Mouse (Mus musculus): Measurements from ENCODE around the gene Panx3. TPM values are rescaled to one million over a fixed set of nuclear protein-coding genes. Genes with fewer than 3 reads are reported as not detected.

Gene Panx3
- polyA plus RNA-seq (2012; rRNA removed): not detected in 2 replicates

- DNase-seq (ENCODE audit: low read depth): peak; percentile 73
Measured at GRCm38 (mm10) chr9:37669115-37669514, at the start of gene Panx3. Gene Panx3 (minus strand): TSS chr9:37669235.

GRCm38 (mm10) chr9:37716150-37716549 is 47.1 kb upstream of the Panx3 start, which contains the start of gene Olfr160:
Gene Olfr160 (minus strand): TSS chr9:37716250.
- no peak for DNase-seq (ENCODE audit: low read depth)

DNA sequence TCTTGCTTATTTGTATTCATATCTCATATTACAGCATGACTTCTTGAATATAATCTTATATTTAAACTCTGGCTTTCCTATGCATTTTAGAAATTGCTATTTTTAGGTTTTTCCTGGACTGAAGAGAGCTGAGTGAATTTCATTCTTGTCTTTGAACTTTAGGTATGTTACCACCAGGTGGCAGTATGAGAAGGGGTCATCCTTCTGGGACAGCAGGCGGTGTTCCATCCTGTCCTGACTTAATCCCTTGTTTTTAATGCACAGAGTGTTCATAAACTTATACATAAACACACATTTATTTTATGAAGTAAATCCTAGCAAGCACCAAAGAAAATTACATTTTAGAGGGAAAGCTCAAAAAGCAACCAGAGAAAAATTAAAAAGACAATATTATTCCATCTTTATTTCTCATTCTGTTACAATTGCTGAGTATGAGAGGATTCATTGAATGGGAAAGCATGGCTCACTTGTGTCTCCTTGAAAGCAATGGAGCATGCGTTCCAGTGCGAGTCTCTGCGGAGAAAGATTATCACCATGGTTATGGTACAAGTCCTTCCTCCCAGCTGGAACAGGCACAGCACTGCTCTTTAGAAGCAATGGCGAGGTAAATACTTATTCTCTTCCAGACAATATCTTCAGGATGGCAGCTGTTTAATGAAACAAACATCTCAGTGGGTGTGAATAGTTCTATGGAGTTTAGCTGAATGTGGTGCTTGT is 21.1 kb upstream of the Panx3 start:
- DNase-seq (ENCODE audit: low read depth): no peak

DNA sequence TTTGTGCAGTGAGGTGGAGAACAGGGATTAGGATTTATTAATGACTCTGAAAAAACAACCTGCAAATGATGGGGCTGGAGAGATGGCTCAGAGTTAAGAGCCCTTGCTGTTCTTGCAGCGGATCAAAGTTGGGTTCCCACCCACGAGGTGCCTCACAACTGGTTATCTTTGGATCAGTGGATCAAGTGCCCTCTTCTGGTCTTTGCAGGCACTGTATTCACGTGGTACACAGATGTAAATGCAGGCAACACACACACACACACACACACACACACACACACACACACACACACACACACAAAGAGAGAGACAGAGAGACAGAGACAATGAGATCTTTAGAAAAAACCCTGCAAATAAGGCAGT is 18.9 kb upstream of the Panx3 start:
- no peak for DNase-seq (ENCODE audit: low read depth)

DNA sequence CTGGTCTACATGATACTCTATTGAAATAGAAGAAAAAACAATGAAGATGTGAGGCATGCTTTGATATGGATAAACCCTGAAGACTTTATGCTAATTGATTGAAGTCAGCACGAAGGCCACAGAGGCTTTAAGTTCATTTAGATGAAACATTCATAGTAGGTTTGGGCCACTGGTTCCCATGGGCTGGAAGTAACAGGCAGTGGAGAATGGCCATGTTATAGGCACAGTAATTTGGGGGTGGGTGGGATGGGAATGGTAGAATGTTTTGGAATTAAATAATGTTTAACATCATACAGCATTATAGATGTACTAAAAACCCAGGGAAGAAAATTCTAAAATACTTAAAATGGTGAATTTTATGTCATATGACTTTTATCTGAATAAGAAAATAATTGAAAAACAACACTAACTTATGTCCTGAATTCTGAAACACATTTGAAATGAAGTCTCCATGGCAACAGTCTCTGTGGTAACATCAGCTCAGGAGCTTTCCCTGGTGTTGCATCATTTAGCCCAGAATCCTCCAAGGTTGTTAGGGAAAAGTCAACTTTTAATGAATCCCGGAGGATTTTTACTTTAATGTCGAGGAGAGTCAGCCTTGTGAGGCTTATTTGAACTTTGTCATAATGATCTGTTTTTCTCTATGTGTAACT is 18.4 kb upstream of the Panx3 start:
- DNase-seq (ENCODE audit: low read depth): no peak

- no peak for DNase-seq (ENCODE audit: low read depth)
Measured at GRCm38 (mm10) chr9:37681123-37681522, 12.1 kb upstream of the Panx3 start.

DNA sequence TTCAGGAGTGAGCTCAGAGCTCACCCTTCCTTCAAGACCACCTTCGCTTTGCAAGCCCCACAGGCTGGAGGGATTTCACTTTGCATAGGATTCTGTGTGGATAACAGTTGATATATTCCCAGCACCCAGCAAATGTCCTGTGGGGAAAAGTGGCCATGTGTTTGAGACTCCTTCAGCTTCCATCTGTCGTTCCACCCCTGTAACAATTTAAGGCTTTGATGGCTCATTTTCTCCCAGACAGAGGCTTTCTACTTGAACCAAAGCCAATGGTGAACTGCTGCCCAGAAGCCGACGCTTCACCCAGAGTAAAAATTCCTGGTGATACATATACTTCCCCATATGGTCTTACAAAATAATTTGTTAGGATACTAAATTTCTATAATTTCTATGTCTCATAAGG is 6.3 kb upstream of the Panx3 start:
- no peak for DNase-seq (ENCODE audit: low read depth)

- peak; percentile 97 for DNase-seq (ENCODE audit: low read depth)
Measured at GRCm38 (mm10) chr9:37670261-37670660, 1.2 kb upstream of the Panx3 start.

DNA sequence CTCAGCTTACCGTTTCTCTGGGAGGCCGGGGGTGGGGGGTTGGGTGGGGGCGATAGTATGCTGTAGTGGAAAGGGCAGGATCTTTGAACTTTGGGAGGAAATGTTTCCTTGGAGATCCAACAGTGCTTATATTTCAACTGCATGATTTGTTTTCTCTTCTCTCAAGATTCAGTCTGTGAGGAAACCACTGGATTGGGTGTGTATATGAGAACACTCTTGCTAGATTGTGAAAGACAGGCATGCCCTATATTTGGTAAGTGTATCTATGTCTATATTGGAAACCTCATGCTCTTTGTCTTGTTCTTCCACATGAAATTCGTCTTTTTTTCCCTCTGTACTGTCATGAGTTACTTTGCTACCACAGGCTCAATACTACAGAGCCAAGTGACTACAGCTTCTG is 643 bp upstream of the Panx3 start:
- no peak for DNase-seq (ENCODE audit: low read depth)

DNA sequence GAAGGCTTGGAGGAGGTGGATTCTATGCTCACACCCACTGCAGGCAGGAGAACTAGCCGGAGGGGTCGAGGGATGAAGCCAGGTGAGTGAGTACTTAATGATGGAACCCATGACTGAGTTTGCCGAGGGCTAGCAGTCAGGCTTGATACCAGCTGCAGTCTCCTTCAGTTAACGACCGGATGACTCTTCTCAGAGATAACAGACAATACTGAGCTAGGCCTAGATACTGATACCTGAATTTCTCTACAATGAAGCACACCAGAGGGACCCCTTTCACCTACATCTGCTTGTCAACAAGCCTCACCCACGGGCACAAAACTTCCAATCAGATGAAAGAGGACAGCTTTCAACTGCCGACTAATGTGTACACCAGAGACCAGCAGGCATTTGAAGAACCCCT is 3.0 kb downstream of the Panx3 start:
- DNase-seq (ENCODE audit: low read depth): no peak

GRCm38 (mm10) chr9:37664604-37665003 is 4.4 kb downstream of the Panx3 start:
- DNase-seq (ENCODE audit: low read depth): no peak

DNA sequence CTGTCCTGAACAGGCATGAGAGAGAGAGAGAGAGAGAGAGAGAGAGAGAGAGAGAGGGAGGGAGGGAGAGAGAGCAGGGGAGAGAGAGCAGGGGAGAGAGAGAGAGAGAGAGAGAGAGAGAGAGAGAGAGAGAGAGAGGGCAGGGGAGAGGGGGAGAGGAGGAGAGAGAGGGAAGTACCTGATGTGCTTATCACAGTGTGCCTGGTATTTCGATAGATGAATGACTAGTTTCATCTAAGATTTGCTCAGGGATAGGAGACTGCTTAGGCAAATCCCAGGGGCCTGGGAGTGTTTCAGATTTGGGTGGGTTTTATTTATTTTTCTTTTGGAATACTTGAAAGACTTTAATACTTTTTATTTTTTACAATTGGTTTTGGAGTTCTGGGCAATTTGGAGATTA is 5.8 kb downstream of the Panx3 start:
- DNase-seq (ENCODE audit: low read depth): no peak

GRCm38 (mm10) chr9:37659413-37659812 is 9.6 kb downstream of the Panx3 start:
- no peak for DNase-seq (ENCODE audit: low read depth)

DNA sequence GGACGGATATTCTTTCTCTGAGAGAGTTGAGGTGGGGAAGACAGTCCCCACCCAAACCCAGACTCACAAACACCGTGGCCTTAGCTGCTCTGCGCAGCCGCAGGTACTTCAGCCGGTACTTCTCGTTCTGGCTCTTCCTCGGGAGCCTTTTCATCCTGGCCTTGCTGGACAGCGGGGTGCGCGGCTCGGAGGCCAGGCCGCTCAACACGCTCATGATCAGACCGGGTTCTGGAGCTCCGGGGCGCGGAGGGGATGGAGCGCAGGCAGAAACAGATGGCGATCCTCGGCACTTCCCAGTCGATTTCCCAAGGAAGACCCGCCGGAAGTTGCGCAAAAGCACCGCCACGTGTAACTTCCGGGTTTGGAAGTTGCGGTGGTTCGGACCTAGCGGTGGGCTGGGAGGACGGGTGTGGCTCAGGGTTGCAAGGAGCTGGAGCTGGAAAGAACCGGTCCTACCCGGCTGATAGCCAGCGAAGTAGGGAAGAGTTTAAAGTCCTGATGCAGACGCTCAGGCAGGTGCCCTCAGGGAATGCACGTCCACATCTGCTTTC is 12.0 kb downstream of the Panx3 start, which contains the start of gene Tbrg1:
TSS of gene Tbrg1 (minus strand) at position 382 of the 551 bp plus-strand sequence.
- DNase-seq (ENCODE audit: low read depth): peak; percentile 61

GRCm38 (mm10) chr9:37656439-37656881 is 12.6 kb downstream of the Panx3 start:
- no peak for DNase-seq (ENCODE audit: low read depth)

DNA sequence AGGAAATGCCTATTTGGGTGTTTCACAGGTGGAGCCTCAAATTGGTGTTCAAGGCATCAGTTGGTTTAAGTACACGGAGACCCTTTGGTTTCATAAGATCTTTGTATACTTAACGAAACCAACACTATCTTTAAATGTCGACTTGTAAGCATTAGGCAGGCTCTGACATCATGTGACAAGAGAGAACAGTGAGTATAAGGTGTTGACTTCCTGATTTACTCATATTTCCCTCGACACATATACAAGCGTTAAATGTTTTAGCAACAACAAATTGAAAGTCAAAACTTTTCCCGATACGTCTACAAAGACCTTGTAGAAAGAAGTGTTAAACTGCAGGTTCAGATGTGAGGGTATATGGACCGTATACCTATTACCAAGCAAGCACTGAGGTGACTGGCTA is 13.1 kb downstream of the Panx3 start:
- DNase-seq (ENCODE audit: low read depth): no peak

- no peak for DNase-seq (ENCODE audit: low read depth)
Measured at GRCm38 (mm10) chr9:37653836-37654235, 15.2 kb downstream of the Panx3 start.

DNA sequence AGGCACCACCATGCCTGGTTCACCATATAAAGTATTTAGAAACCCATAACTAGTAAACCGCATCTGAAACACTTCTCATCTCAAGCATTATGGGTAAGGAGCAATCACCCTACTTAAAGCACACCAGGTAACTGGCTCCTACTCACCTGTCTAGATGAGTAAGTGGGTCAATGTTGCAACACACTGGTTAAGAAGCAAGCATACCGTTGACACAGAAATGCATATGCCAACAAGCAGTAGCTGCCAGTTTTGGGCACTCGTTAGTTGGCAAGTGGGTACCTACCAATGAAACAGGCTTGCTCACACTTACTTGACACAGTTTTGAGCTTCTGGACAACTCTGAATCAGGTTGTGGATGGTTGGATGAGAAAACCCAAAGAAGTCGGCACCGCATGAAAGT is 18.4 kb downstream of the Panx3 start:
- peak; percentile 74 for DNase-seq (ENCODE audit: low read depth)

DNA sequence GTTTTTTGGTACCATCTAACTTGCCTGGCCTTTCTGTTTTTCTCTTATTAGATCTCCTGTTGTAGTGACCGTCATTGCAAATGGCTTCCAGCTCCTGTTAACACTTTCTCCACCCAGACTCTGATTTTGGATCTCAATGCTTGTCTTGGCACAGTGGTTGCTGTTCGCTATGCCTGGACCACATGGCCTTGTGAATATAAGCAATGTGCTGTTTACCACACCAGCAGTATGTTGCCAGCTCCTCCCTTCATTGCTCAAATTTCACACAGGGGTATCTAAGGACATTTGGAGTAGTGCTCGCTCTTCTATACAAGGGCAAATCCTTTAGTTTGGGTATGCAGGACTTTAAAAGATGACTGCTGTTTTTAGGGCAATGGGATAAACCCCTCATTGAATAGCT is 22.8 kb downstream of the Panx3 start:
- no peak for DNase-seq (ENCODE audit: low read depth)

GRCm38 (mm10) chr9:37638721-37639120 is 30.3 kb downstream of the Panx3 start:
- no peak for DNase-seq (ENCODE audit: low read depth)

GRCm38 (mm10) chr9:37636800-37637542 is 32.1 kb downstream of the Panx3 start:
- DNase-seq (ENCODE audit: low read depth): no peak

DNA sequence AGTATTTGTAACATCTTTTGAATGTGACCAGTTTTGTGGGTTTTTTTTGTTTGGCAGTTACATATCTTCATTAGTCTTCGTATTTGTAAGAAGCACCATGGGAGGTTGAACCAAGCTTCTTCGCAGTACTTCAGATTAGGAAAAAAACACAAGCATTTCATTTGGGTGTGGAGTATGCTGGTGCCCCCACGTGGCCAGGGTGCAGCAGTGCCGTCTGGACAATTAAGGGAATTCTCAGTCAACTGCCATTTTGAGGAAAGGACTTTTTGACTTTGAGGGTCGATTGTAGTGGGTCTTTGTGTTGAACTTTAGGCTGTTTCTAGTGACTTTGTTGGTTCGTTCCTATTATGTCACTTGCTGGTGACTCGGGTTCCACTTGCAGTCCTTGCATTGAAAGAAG is 32.7 kb downstream of the Panx3 start:
- no peak for DNase-seq (ENCODE audit: low read depth)
